Mouse (Mus musculus) sigmoid colon, adult 10 weeks (tissue): ENCODE data around the gene Grin2c. TPM values are rescaled to one million over a fixed set of nuclear protein-coding genes. Genes with fewer than 3 reads are reported as not detected.

Experiments
- polyA plus RNA-seq: library from polyadenylated mRNA; stranded (reverse); fragments of 350-450 nt; fragmentation: Illumina TruSeq; extraction: RNeasy Lipid Tissue Mini Kit (QIAGEN cat#74804); gene quantifications from one replicate; pipeline ENCODE4 v1.2.3, GENCODE M21; 2014; ENCODE audit warnings: low read depth, low replicate concordance

Gene Grin2c
- polyA plus RNA-seq: not detected

DNA sequence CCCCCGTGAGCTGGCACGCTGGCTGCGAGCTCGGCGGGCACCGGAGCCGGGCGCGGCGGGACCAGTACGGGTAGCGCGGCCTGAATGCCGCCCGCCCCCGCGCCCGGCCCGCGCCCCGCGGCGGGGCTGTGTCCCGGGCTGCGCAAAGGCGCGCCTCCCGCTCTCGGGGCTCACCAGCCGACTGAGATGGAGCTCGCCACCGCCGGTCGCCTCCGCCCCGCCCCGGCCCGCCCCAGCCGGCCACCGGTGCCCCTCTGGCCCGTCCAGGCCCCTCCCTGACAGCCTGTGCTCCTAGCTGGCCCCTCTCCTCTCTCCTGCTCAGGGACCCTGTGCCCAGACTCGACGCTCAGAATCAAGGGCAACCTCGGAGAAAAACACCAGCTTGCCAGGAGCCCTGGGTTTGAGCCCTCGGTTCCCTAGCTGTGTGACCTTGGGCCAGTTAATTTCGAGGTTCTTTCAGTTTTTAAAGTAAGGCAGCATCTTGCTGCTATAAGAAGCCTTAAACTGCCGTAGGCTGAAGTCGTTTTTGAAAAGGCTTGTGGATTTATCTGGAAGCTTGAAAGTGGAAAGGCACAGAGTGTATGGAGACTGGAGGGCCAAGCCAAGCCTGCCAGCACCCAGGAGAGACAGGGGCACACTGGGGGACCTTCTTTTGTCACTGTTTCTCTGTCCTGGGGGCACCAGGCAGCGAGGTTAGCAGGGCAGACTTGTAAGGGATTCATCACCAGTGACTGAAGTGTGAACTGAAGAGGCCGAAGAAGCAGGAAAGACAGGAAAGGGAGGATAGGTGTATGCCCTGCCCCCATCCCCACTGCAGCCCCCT lies at the start of gene Grin2c:
Gene Grin2c (minus strand): TSS at position 183 of the 823 bp plus-strand sequence.

DNA sequence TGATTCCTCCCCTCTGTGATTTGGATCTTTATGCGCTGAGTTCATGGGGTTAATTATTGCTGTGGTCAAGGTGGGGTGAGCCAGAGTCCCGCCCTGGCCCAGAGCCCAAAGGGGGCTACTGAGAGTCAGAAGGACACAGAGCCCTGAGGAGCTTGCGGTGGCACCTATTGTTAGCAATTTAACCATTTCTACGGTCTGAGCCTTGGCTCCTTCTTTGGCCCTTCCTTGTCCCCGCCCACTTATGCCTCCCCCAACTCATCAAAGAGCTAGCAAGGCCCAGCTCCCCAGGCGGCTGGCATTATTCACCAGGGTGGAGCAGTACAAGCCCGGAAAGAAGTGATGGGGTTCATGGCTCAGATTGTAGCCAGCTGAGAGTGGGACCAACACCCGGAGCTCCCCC lies 39.8 kb upstream of the Grin2c start, which contains the start of gene Otop2:
Gene Otop2 (plus strand): TSS at position 301 of the 400 bp plus-strand sequence.

DNA sequence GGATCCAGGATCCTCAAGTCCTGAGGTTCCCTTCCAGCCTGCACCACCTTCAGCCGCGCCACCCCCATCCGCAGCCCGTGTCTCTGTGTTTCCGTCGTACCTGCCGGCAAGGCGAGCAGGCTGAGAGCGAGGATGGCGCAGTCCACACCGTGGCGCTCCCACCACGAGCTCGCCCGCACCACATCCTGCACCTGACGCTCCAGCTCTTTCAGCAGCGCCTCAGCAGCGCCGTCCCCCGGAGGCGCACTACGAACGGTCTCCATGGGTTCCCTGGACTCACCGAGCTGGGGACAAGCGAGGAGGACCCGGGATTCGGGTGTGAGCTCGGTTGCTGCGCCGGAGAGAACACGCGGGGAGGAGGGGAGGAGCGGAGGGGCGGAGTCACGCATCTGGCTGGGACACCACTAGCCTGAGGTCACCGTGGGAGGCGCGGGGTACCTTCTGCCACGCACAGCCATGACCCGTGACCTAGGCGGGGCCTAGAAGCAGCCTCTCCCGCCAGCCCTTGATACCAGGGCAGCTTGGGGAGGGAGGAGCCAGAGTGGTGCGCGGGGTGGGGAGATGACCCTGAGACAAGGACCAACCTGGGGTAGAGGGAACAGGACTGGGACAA lies 30.3 kb upstream of the Grin2c start, which contains the start of gene Fads6:
Gene Fads6 (minus strand): TSS at position 450 of the 613 bp plus-strand sequence.

DNA sequence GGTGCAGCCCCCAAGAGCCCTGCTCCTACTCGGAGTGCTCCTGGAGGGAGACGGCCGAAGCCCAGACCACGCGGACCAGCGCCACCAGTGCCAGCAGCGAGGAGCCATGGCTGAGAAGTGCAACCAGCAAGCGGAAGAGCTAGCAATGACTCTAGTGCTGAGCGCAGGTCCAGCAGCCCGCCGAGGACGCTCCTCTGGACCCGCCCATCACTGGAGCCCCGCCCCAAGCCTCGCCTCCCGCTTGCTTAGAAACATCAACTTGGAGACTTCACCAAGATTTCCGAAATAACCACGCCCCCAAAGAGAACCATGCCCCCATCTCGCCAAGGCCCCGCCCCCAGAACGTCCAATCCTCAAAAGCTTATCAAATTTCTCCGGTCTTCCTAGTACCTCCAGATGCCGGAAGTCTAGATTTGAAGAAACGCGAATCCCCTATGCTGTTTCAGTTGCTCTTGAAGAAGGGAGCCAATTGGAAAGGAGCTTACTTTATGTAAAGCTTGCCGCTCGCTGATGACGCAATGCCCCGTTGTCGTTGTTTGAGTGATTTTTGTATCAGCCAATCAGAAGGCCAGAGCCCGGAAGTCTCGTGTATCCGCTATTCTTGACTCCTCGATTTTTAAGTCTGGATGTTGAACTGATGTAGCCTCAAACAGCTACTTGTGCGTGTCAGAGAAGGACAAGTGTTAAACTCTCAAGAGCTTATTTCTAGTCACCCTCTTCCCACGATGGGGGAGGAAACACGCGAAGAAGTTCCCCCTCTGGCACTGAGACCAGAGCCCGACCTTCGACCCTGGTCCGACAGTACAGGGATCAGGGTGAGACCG lies 9.9 kb upstream of the Grin2c start, which contains the start of gene Fdxr:
Gene Fdxr (minus strand): TSS at position 271 of the 824 bp plus-strand sequence.

Other genes with a start within 250 kb of the Grin2c start
- gene Cd300ld4, start 240.2 kb downstream of the Grin2c start, polyA plus RNA-seq: not detected
- 1.5 TPM for gene Cd300ld5, start 229.5 kb downstream of the Grin2c start, polyA plus RNA-seq
- gene Cd300ld3, start 218.8 kb downstream of the Grin2c start, polyA plus RNA-seq: 1.5 TPM
- 2.1 TPM for gene Cd300e, start 205.1 kb downstream of the Grin2c start, polyA plus RNA-seq
- 2.7 TPM for gene Rab37, start 175.8 kb downstream of the Grin2c start, polyA plus RNA-seq
- gene Cd300lf, start 133.3 kb downstream of the Grin2c start, polyA plus RNA-seq: 1.5 TPM
- 29.7 TPM for gene Slc9a3r1, start 103.9 kb downstream of the Grin2c start, polyA plus RNA-seq
- 0.50 TPM for gene Tmem104, start 79.8 kb downstream of the Grin2c start, polyA plus RNA-seq
- 1.3 TPM for gene Nat9, start 79.4 kb downstream of the Grin2c start, polyA plus RNA-seq
- 3.7 TPM for gene Fdxr, start 9.8 kb upstream of the Grin2c start, polyA plus RNA-seq
- 0.47 TPM for gene Fads6, start 30.4 kb upstream of the Grin2c start, polyA plus RNA-seq
- gene Otop2, start 39.9 kb upstream of the Grin2c start, polyA plus RNA-seq: not detected
- not detected for gene Ush1g, start 54.8 kb upstream of the Grin2c start, polyA plus RNA-seq
- gene Otop3, start 67.5 kb upstream of the Grin2c start, polyA plus RNA-seq: not detected
- 19.6 TPM for gene Hid1, start 100.5 kb upstream of the Grin2c start, polyA plus RNA-seq
- 0.54 TPM for gene Cdr2l, start 114.7 kb upstream of the Grin2c start, polyA plus RNA-seq
- 12.8 TPM for gene Mrpl58, start 136.5 kb upstream of the Grin2c start, polyA plus RNA-seq
- gene Atp5h, start 152.7 kb upstream of the Grin2c start, polyA plus RNA-seq: 608 TPM
- 14.4 TPM for gene Kctd2, start 152.9 kb upstream of the Grin2c start, polyA plus RNA-seq
- gene Trim80, start 173.3 kb upstream of the Grin2c start, polyA plus RNA-seq: not detected
- 20.9 TPM for gene Slc16a5, start 195.2 kb upstream of the Grin2c start, polyA plus RNA-seq
- gene Armc7, start 208.4 kb upstream of the Grin2c start, polyA plus RNA-seq: 1.3 TPM
- gene Nt5c, start 224.6 kb upstream of the Grin2c start, polyA plus RNA-seq: 6.7 TPM
- 69.5 TPM for gene Jpt1, start 247.1 kb upstream of the Grin2c start, polyA plus RNA-seq